In the genomic region with DNA sequence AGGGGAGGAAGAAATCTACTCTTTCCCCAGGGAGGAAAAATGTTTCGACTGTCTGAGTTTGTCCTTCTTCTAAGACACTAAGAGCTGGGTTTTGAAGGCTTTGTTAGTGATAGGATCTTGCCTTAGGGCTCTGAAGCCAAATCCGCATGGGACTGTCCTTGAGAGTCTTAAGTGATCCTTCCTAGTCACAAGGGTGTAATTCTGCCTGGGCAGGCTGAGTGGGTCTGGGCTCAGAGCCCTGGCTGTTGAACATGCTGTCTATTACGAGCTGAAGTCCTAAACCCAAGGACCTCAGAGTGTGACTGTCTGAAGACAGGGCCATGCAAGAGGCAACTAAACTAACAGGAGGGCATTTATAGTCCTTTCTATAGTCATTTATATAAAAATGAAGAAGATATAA, we compare ENCODE assay signal across 19 mouse cellular contexts. TPM values are rescaled to one million over a fixed set of nuclear protein-coding genes. Genes with fewer than 3 reads are reported as not detected.
DNase-seq lines count a peak whose midpoint lies in the region; TF ChIP-seq lines count a peak whose summit lies in the region.
"Had no signal": no experiment of that assay in that cellular context is flagged by ENCODE, and none has a peak within 500 bp of the region (broad histone marks: within the 10 kb centered on the region; RNA-seq: fewer than 3 reads in every experiment).

No protein-coding gene starts in this region.

- TF ChIP-seq POLR2A in lung, adult 2 months (IDR thresholded peaks at IDR 0.05; ENCODE audit: borderline replicate concordance, extremely low read depth, low read depth, low read length): no peak

- no peaks in the 10 kb centered on the region for H3K4me1 ChIP-seq in lung, adult 2 months (ENCODE audit: control insufficient read depth, insufficient read depth, low read length)
- H3K4me1 ChIP-seq: embryonic facial prominence, embryonic 10.5 days; hindbrain, embryonic 12.5 days; limb, embryonic 13.5 days; liver, embryonic 15.5 days; neural tube, embryonic 15.5 days had no signal

- no peak overlapping the region for H3K4me3 ChIP-seq in lung, adult 2 months (replicated peaks; ENCODE audit: extremely low read depth, low read depth, low read length)
- H3K4me3 ChIP-seq in gastrocnemius, adult 2 months: no peak overlapping the region
- H3K4me3 ChIP-seq in layer of hippocampus, adult 2 months: no peak overlapping the region
- H3K4me3 ChIP-seq: embryonic facial prominence, embryonic 10.5 days; forebrain, embryonic 13.5 days; hindbrain, embryonic 12.5 days; limb, embryonic 13.5 days; liver, embryonic 15.5 days; myocyte; neural tube, embryonic 15.5 days had no signal

- intact Hi-C loops in gastrocnemius, adult 2 months (cut with DNase I): no loop called here

- H3K27ac ChIP-seq in gastrocnemius, adult 2 months: peak overlapping the region; percentile 84
- no peak overlapping the region for H3K27ac ChIP-seq in layer of hippocampus, adult 2 months
- H3K27ac ChIP-seq: embryonic facial prominence, embryonic 10.5 days; forebrain, embryonic 13.5 days; hindbrain, embryonic 12.5 days; limb, embryonic 13.5 days; liver, embryonic 15.5 days; neural tube, embryonic 15.5 days had no signal

- TF ChIP-seq CTCF in lung, adult 2 months (IDR thresholded peaks at IDR 0.05; ENCODE audit: insufficient read depth, low read length): no peak
- TF ChIP-seq CTCF in gastrocnemius, adult 2 months (IDR thresholded peaks at IDR 0.05): no peak
- TF ChIP-seq CTCF in layer of hippocampus, adult 2 months (conservative IDR thresholded peaks at IDR 0.05): no peak

- WGBS in lung, adult 2 months: 49% methylated on average over 3 of the region's 3 CpGs

- DNase-seq in heart, adult 11 months: peak; percentile 95
- DNase-seq in heart, postnatal 4 days: no peak
- DNase-seq in lung, postnatal 14 days: peak; percentile 33
- no peak for DNase-seq in lung, adult 2 months
- DNase-seq in gastrocnemius, adult 2 months: peak; percentile 86
- peak; percentile 88 for DNase-seq in skeletal muscle tissue, adult 2 months (ENCODE audit: low read depth, low spot score)
- DNase-seq in layer of hippocampus, adult 2 months (ENCODE audit: low spot score in 2 of 2): no peak
- DNase-seq: B cell, adult 2 months; kidney, adult 9 months; kidney, postnatal 36 days; midbrain, embryonic 14.5 days; thymus, postnatal 25 days had no signal

RNA-seq across cellular contexts. Expression of gene Txndc5, which starts 16.8 kb away (rescaled TPM):
- 10 to 100 TPM; 91.8 to 99.1 TPM for total RNA-seq in heart, postnatal 4 days (2021)
- polyA plus RNA-seq in lung, adult 2 months (2012; rRNA removed): 134 and 151 TPM in 2 replicates
- 10 to 100 TPM; 22.1 to 35.0 TPM for total RNA-seq in gastrocnemius, adult 2 months (2021)
- 10 to 100 TPM; 44.6 to 47.5 TPM for total RNA-seq in layer of hippocampus, adult 2 months (2021)

Comparison
In these comparisons a context has a peak if more than half of its experiments do, and no peak if none do; other contexts are left out.
1. DNase-seq: peak in heart, adult 11 months (single experiment), lung, postnatal 14 days (single experiment), gastrocnemius, adult 2 months (single experiment) and skeletal muscle tissue, adult 2 months (single experiment); none in heart, postnatal 4 days (single experiment), lung, adult 2 months (single experiment) and layer of hippocampus, adult 2 months (0 of 2).